Mouse (Mus musculus): Measurements from ENCODE around the gene Ppm1g.

Ppm1g gene

DNA sequence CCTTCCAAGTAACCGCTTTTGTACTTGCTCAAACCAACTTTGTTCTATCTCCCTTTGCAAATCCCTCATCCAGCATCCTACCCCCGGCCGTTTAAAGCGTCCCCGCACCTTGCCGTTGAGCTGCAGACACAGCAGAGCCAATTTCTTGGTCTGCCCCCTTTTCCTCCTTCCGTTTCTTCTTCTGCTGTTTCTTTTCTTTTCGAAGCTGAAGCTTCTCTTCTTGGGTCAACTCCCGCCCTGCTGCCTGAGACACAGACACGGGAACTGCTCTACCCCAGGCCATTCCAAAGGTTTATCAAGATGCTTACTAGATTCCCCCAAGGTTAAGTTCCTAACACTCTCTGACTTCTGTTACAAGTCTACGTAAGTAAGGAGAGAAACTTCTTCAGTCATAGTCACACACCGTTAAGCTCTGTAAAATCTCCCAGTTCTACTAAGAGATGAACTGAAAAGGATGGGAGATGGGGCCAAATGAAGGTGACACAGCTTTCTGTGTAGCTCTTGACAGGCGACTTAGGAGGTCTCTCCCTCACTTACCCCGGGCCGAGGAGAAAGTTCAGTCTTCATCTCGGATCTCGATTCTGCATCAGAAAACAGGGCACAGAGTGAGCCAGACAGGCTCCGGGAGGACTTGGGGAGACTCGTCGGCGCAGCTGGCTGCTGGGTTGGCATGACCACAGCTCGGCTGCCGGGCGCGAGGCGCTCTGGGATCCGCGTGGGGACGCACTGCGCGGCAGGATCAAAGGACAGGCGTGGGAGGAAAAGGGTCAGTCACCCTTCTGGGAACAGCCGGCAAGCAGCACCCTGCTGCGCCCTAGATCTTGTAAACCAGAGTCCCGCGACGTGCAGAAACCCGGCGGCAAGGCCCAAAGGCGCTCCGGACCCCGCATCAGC, 28.2 kb downstream of the Ppm1g start:
- no peak for DNase-seq (ENCODE audit: low read depth, low spot score)

DNA sequence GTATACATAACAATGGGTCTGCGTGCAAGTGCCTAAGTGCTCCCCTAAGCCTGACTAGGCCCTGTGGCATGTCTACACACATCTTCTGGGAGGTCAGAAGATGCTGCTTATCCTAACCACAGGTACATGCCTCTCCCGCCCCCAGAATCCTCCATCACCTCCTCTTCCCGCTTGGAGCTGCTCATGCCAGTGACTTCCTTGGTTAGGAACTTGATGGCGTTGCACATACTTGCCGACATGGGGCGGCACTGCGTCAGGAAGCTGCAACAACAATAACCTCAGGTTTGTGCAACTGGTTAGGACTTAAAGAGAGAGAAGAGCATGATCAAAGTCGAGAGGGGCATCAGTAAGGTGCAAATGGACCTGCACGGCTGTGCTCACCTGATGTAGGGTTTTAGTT, 30.3 kb downstream of the Ppm1g start:
- no peak for DNase-seq (ENCODE audit: low read depth, low spot score)

DNA sequence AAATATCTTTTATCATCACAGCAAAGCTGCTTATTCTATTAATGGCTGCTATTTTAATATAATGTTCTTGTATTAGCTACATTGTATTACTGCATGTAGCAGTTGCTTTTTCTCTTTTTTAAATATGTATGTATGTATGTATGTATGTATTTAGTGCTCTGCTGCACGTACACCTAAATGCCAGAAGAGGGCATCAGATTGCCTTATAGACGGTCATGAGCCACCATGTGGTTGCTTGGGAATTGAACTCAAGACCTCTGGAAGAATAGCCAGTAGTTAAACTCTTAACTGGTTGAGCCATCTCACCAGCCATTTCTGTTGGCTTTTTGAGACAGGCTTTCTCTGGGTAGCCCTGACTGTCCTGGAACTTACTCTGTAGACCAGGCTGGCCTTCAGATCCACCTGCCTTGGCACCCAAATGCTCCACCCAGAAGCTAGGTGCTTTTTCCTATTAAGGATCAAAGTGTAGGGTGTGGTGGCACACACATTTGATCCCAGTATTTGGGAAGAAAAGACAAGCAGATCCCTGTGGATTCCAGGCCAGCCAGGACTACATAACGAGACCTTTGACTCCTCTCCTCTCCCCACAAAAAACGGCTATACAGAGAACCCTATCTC, 32.2 kb downstream of the Ppm1g start:
- DNase-seq (ENCODE audit: low read depth, low spot score): no peak

DNA sequence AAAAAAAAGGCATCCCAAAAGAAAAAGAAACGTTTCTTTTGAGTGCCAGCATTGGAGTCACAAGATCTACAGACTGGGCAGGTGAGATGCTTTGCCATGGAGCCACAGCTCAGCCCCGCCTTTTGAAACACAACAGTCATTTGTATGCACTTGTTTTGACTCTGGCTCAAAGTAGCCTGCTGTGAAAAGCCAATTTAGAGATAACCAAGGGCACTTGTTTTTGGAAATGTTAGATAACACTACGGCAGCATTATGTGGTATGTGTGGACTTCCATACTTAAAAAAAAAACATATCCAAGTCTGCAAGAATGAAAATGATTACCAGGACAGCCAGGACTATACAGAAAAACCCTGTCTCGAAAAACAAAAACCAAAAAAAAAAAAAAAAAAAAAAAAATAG, 36.8 kb downstream of the Ppm1g start:
- no peak for DNase-seq (ENCODE audit: low read depth, low spot score)

DNA sequence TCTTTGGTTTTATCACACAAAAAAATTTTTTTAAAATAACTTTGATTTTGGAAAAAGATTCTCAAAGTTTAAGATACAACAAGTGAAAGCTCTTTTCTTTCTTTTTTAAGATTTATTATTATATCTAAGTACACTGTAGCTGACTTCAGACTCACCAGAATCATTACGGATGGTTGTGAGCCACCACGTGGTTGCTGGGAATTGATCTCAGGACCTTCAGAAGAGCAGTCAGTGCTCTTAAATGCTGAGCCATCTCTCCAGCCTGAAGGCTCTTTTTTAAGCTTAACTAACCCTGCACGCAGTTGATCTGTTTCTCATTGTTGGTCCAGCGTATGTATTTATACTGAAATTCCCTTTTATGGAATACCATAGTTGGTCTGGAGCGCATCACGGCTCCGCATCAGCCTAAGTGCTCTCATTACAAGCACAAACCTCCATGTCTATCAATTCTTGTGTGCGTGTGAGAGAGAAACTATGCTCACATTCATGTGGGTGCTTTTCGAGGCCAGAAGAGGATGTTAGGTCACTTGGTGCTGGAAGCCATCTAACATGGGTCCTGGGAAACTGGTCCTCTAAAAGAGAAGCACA, 39.2 kb downstream of the Ppm1g start:
- no peak for DNase-seq (ENCODE audit: low read depth, low spot score)

DNA sequence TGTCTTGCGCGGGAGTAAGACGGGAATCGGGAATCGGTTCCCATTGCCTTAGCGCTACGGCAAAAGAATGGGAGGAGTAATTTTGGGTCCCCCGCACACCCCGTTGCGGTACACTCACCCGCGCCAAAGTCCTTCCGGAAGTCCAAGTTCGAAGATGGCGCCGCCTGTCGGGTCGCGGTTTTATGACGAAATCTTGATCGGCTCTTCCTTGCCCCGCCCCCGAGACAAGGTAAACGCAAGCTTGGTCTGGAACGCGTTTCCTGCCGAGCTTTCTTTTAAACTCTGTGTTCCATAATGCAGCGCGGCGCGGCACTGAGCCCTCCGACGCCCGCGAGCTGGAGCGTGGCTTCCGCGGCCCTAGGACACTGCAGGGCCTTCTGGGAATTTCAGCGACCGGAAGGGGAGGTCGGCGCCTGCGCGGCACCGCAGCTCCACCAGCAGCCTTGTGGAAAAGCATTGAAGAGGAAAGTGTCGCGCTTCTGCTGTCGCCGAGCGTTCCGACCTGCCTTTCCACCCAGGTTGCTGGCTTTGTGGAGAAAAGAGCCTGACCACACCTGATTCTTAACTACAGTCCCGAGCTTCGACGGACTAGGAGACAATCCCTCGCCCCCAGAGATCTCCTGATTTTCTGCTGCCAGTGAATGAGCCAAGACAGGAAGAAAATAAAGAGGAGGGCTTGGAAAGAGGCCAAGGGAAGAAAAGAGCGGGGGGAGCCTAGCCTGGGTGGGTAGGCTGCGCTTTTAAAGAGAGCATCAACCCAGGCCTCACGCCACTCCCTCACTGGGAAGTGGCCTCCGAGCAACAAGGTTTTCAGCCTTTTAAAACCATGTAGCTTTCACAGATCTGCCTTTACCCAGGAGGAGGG, 40.5 kb downstream of the Ppm1g start, which contains the start of the genes Gm29609 and Gtf3c2:
TSS of gene Gm29609 (minus strand) at position 146 of the 865 bp plus-strand sequence.
TSS of gene Gtf3c2 (minus strand) at position 379 of the 865 bp plus-strand sequence.
- DNase-seq (ENCODE audit: low read depth, low spot score): peak; percentile 93

DNA sequence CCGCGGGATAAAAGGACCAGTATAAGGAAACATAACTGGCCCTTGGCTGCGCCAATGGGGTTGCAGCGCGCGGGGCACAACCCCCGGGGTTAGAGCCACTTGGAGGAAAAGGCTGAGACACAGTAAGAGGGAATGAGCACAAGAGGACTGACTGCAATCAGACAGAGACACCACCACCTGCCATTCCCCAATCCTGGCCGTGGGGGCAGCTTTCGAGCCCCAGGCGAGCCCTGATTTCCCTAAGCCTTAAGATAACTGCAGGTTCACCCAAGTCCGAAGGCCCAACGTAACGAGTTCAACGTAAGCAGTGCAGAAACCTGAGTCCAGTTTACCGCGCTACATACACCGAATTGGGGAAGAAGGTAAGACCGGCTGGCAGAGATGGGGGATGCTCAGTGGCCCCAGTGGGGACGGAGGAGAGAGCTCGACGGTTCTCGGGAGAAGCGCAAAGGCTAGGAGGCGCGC, 41.2 kb downstream of the Ppm1g start:
- no peak for DNase-seq (ENCODE audit: low read depth, low spot score)

DNA sequence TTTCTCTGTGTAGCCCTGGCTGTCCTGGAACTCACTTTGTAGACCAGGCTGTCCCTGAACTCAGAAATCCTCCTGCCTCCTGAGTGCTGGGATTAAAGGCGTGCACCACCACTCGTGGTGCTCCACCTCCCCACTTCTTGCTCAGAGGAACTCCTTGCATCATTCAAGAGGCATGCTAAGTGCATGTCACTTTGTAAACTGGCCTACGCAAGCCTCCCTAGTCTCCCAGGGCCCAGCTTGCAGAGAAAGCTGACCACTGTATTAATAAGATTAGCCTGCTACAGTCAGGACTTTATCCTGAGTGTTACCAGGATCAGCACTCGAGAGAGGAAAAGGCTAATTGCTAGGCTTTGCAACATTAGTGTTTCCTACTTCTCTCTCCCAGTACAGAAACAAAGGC, 51.9 kb downstream of the Ppm1g start:
- no peak for DNase-seq (ENCODE audit: low read depth, low spot score)

DNA sequence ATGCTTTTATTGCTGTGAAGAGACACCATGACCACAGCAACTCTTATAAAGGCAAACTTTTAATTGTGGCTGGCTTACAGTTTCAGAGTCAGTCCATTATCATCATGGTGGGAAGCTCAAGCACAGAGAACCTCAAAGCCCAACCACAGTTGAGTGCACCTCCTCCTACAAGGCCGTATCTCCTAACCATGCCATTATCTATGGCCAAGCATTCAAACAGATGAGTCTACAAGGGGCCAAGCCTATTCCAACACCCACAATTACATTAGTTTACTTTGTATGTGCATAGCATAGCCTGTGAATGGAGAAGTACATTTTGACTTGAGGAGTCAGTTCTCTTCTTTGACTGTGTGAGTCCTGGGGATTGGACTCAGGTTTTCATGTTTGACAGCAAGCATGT, 55.6 kb downstream of the Ppm1g start:
- DNase-seq (ENCODE audit: low read depth, low spot score): no peak

DNA sequence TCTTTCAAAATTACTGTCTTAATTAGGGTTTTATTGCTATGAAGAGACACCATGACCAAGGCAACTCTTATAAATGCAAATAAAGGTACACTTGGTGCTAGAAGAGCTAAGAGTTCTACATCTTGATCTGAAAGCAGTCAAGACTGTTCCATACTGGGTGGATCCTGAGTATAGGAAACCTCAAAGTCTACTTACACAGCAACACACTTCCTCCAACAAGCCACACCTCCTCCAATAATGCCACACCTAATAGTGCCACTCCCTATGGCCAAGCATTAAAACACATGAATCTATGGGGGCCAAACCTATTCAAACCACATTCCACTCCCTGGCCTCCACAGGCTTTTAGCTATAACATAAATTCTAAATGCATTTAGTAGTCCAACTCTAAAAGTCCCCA, 58.0 kb downstream of the Ppm1g start:
- no peak for DNase-seq (ENCODE audit: low read depth, low spot score)

DNA sequence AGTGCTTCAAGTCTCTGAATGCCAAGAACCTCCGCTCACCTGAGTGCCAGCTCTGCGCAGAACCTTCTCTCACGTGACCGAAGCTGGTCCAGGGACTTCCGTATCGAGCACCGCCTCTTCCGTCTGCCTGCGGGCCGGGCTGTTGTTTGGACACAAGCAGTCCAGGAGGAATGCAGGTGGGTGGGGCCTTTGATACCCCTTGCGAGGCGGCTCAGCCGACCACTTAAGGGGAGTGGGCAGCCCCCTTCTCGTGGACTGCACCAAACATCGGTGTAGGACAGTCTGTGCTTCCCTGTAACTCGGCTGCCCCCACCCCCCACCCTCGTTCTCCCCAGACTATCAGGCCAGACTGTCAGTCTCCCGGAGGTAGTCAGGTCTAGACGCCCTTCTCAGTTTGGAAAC, 66.3 kb downstream of the Ppm1g start, which contains the start of gene Mpv17:
TSS of gene Mpv17 (minus strand) at position 100 of the 402 bp plus-strand sequence.
- DNase-seq (ENCODE audit: low read depth, low spot score): peak; percentile 60

DNA sequence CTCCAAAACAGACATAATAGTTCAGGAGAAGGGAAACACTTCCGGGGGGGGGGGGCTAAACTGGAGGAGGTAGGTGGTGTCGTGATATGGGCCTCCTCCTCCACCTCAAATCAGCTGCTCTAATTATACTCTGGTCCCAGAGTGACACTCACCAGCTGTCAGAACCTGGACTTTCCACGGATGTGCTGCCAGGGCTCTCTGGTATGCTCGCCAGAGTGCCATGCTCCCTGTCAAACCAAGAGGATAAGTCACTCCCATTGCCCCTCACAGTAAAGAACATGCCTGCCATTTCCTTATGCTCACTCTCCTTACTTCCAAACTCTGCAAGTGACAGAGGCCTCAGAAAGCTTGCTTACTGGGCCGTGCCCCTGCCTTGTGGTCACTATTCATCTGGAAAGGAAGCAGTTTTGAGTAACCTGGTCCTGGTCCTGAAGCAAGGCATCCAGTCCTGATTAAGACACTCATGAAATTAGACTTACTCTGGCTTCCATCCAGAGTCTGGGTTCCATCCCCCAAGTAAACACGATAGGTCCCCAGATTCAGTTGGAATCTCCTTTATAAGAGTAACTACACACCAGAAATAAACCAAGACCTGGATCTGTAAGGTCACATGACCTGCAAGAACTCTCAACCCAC, 66.9 kb downstream of the Ppm1g start:
- DNase-seq (ENCODE audit: low read depth, low spot score): no peak
